Mouse (Mus musculus) hindbrain, embryonic 12.5 days (tissue): ENCODE measurements around the gene Olfr859. TPM values are rescaled to one million over a fixed set of nuclear protein-coding genes. Genes with fewer than 3 reads are reported as not detected.
"Not testable (repeated sequence)": the region's sequence is repeated elsewhere in the genome, so short reads cannot be mapped to it uniquely, and the experiment has no call there.

Experiments
- ATAC-seq: fragments of 200-750 bp; cut with Nextera tagmentation; 2 replicates; pipeline ENCODE4 v1.8.0; 2017; ENCODE audit warnings: moderate TSS enrichment; ENCODE audit not compliant: low FRiP score
- H3K27ac ChIP-seq: fragments of 300-500 bp; sonication (generic); 2 replicates; pipeline ENCODE4 v1.5.1; 2016; ENCODE audit warnings: mild to moderate bottlenecking
- H3K27me3 ChIP-seq: fragments of 300-500 bp; sonication (generic); 2 replicates; pipeline ENCODE4 v1.6.1; 2016; ENCODE audit warnings: mild to moderate bottlenecking
- H3K36me3 ChIP-seq: fragments of 300-500 bp; sonication (generic); 2 replicates; pipeline ENCODE4 v1.6.1; 2016; ENCODE audit warnings: mild to moderate bottlenecking
- H3K4me1 ChIP-seq: fragments of 300-500 bp; sonication (generic); 2 replicates; pipeline ENCODE4 v1.6.1; 2016
- H3K4me2 ChIP-seq: fragments of 300-500 bp; sonication (generic); replicated peaks from 2 replicates; pipeline ENCODE4 v1.6.1; 2016; ENCODE audit warnings: mild to moderate bottlenecking
- H3K4me3 ChIP-seq: fragments of 300-500 bp; sonication (generic); 2 replicates; pipeline ENCODE4 v1.5.1; 2016; ENCODE audit warnings: mild to moderate bottlenecking
- H3K9ac ChIP-seq: fragments of 300-500 bp; sonication (generic); 2 replicates; pipeline ENCODE4 v1.6.1; 2016; ENCODE audit warnings: mild to moderate bottlenecking, moderate library complexity
- H3K9me3 ChIP-seq: fragments of 300-500 bp; sonication (generic); replicated peaks from 2 replicates; pipeline ENCODE4 v1.6.1; 2016; ENCODE audit warnings: mild to moderate bottlenecking
- WGBS: fragments of 180-500 bp; shearing (Covaris S2); methylation state at CpG from one replicate; pipeline ENCODE4 v1.1.7; 2016; 5-methylcytosine and 5-hydroxymethylcytosine counted together
- polyA plus RNA-seq: library from polyadenylated mRNA; unstranded; fragments of >200 nt; fragmentation: Nextera tagmentation; extraction: Ambion mirVana; gene quantifications from 2 replicates; pipeline ENCODE4 v1.2.1, GENCODE M21; 2016

Gene Olfr859
- polyA plus RNA-seq = not detected in 2 replicates

- not testable (repeated sequence) for H3K27me3 ChIP-seq, ATAC-seq, H3K27ac ChIP-seq, H3K36me3 ChIP-seq, H3K9me3 ChIP-seq, H3K4me2 ChIP-seq, H3K4me1 ChIP-seq, H3K9ac ChIP-seq, H3K4me3 ChIP-seq
- WGBS = 68% methylated on average over 1 of the region's 1 CpGs
Observed at GRCm38 (mm10) chr9:19804606-19805005, at the start of gene Olfr859. TSS of gene Olfr859 (plus strand) at chr9:19804906.

GRCm38 (mm10) chr9:19769136-19769535 lies 35.6 kb upstream of the Olfr859 start:
- Histone ChIP-seq H3K27ac (no peak overlapping the region), H3K9me3 (peaks cover 52% of the 10 kb centered on the region), H3K4me2 (no peak overlapping the region), H3K4me1 (no peaks in the 10 kb centered on the region), H3K9ac (no peak overlapping the region), H3K4me3 (no peak overlapping the region), H3K36me3 (no peaks in the 10 kb centered on the region), H3K27me3 (no peaks in the 10 kb centered on the region)
- ATAC-seq = no peak
- WGBS = 87% methylated on average over 14 of the region's 14 CpGs

- ATAC-seq = no peak
- H3K9me3 ChIP-seq = peaks cover 50% of the 10 kb centered on the region
- no peaks in the 10 kb centered on the region for H3K27me3 ChIP-seq
- H3K4me2 ChIP-seq = no peak overlapping the region
- no peak overlapping the region for H3K27ac ChIP-seq
- H3K4me3 ChIP-seq = no peak overlapping the region
- H3K36me3 ChIP-seq = no peaks in the 10 kb centered on the region
- H3K4me1 ChIP-seq = no peaks in the 10 kb centered on the region
- H3K9ac ChIP-seq = no peak overlapping the region
- 90% methylated on average over 14 of the region's 14 CpGs for WGBS
Observed at GRCm38 (mm10) chr9:19769701-19770100, 35.0 kb upstream of the Olfr859 start.

GRCm38 (mm10) chr9:19779983-19780382 lies 24.7 kb upstream of the Olfr859 start, which contains the start of gene Olfr58:
TSS of gene Olfr58 (plus strand) at chr9:19780283.
- no peaks in the 10 kb centered on the region for H3K4me1 ChIP-seq
- no peaks in the 10 kb centered on the region for H3K27me3 ChIP-seq

GRCm38 (mm10) chr9:19803000-19803399 lies 1.7 kb upstream of the Olfr859 start:
- WGBS = 79% methylated on average over 1 of the region's 1 CpGs
- ATAC-seq = no peak
- no peak overlapping the region for H3K4me2 ChIP-seq

More at GRCm38 (mm10) chr9:19779983-19780382, 24.7 kb upstream of the Olfr859 start, which contains the start of gene Olfr58:
- Histone ChIP-seq H3K9me3 (no peaks in the 10 kb centered on the region; the same call in 1 of the 2 replicates), H3K36me3 (no peaks in the 10 kb centered on the region), H3K27ac (no peak within 1 kb of the TSS), H3K4me3 (no peak within 1 kb of the TSS), H3K9ac (no peak within 1 kb of the TSS), H3K4me2 (no peak within 1 kb of the TSS)
- no peak for ATAC-seq

GRCm38 (mm10) chr9:19849647-19850046 lies 44.9 kb downstream of the Olfr859 start, which contains the start of gene Olfr860:
TSS of gene Olfr860 (minus strand) at chr9:19849747.
- 76% methylated on average over 1 of the region's 1 CpGs for WGBS
- no peak within 1 kb of the TSS for H3K4me3 ChIP-seq
- ATAC-seq = no peak
- H3K4me2 ChIP-seq = no peak within 1 kb of the TSS
- H3K27me3 ChIP-seq = no peaks in the 10 kb centered on the region
- H3K27ac ChIP-seq = no peak within 1 kb of the TSS
- no peaks in the 10 kb centered on the region for H3K9me3 ChIP-seq
- H3K36me3 ChIP-seq = no peaks in the 10 kb centered on the region
- no peak within 1 kb of the TSS for H3K9ac ChIP-seq
- H3K4me1 ChIP-seq = no peaks in the 10 kb centered on the region

More at GRCm38 (mm10) chr9:19803000-19803399, 1.7 kb upstream of the Olfr859 start:
- Histone ChIP-seq H3K27ac (no peak overlapping the region), H3K9me3 (peaks cover 10% of the 10 kb centered on the region; the same call in 1 of the 2 replicates), H3K27me3 (no peaks in the 10 kb centered on the region), H3K4me1 (no peaks in the 10 kb centered on the region), H3K36me3 (no peaks in the 10 kb centered on the region), H3K4me3 (no peak overlapping the region), H3K9ac (no peak overlapping the region)

Other genes starting within 250 kb of the Olfr859 start
- not detected in 2 replicates for gene Olfr854, start 237.5 kb upstream of the Olfr859 start, polyA plus RNA-seq
- gene Olfr855, start 222.3 kb upstream of the Olfr859 start, polyA plus RNA-seq = not detected in 2 replicates
- 40.0 and 41.0 TPM in 2 replicates for gene Zfp317, start 182.8 kb upstream of the Olfr859 start, polyA plus RNA-seq
- gene Olfr857, start 95.5 kb upstream of the Olfr859 start, polyA plus RNA-seq = not detected in 2 replicates
- gene Olfr58, start 24.6 kb upstream of the Olfr859 start, polyA plus RNA-seq = not detected in 2 replicates
- gene Olfr860, start 44.8 kb downstream of the Olfr859 start, polyA plus RNA-seq = not detected in 2 replicates
- not detected in 2 replicates for gene Olfr862, start 83.1 kb downstream of the Olfr859 start, polyA plus RNA-seq
- 0.21 and 0.23 TPM in 2 replicates for gene Olfr77, start 112.0 kb downstream of the Olfr859 start, polyA plus RNA-seq
- gene Olfr866, start 223.1 kb downstream of the Olfr859 start, polyA plus RNA-seq = not detected in 2 replicates